Mouse (Mus musculus) testis, postnatal 14 days (tissue): ENCODE data around the gene Cul1.

Source experiments
- DNase-seq: peaks from one replicate; pipeline ENCODE4 v3.0.0; 2021; ENCODE audit warnings: low spot score

The Cul1 gene

DNA sequence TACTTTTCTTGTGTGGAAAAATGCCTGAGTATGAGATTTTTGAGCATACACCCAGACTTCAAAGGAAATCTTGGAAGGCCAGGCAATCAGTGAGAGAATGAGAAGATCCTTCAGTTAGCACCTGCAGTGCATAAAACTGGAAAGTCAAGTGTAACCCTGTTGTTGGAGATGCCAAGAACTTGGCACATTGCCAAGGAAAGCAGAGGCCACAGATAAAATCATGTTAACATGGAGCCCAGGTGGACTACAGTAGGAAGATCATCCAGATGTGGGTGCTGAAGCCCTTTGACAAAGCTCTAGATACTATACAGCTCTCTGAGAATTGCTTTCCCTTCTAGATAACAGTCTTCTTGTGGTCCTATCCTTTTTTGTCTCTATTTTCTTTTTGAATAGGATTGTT is 19.2 kb downstream of the Cul1 start:
- DNase-seq: no peak

DNA sequence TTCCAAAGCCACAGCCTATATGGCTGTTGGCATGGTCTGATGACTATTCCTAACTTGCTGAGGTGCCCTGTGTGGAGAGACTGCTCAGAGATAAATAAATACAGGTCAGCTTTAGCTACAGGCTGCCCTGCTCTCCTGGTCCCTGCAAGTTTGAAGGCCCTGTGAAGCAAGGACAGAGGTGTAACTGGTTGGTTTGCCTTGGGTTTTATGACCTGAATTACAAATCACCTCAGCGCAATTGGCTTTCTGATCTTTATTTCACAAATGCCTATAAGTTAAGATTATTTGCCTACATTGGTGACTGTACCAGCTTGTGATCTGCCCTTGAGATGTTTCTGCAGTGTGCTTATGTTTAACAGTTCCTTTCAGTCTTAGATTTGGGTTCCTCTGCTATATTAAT is 28.8 kb downstream of the Cul1 start:
- no peak for DNase-seq

DNA sequence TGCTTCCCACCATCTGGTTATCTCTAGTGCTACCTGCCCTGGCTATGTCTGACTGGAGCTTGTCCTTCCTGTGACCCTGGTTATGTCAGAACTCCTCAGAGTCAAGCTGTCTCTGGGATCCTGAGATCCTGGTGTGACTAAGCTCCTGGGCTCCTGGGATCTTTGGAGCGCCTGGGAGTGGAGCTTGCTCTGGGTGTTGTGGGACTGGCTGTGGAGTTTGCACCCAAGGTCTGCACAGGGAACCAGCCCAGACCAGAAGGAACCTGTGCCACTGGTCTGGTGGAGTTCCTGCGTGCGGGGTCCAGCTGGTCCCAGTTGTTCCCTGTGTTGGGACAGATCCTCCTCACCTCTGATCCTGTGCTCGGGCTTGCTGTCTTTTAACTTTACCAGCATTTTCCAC is 41.4 kb downstream of the Cul1 start:
- no peak for DNase-seq

DNA sequence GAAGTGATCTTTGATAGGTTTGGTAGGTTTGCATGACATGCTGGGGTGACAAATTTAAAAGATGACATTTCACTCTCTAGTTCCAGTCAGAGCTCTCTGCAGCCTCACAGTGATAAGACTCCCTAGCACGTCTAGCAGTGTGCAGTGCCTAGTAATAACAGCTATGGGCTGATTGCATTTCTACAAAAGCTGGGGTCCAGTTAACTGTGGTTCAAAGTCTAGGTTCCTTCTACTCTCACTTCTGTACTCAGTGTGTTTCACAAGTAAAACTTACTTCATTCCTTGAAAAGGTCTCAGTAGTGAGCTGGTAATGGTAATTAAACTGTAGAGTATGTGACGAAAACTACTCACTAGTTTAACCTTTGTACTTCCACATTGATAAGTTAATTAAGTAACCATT is 66.8 kb downstream of the Cul1 start:
- no peak for DNase-seq

DNA sequence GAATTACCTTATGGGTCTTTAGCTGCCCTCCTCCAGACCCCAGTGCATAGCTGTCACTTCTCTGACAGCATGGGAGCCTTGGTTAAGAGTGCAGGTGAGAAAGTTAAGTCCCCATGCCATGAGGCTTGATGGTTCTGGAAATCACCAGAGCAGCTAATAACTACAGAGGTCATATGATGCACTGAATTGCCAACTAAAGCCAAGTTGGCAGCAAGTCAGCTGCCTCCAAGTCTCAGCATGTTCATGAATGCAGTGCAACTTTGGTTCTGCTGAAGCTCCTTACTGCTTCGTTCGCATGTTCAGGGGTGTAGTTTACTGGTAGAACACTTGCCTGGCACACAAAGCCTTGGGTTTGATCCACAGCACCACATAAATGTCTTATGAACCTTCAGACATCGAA is 69.2 kb downstream of the Cul1 start:
- no peak for DNase-seq

DNA sequence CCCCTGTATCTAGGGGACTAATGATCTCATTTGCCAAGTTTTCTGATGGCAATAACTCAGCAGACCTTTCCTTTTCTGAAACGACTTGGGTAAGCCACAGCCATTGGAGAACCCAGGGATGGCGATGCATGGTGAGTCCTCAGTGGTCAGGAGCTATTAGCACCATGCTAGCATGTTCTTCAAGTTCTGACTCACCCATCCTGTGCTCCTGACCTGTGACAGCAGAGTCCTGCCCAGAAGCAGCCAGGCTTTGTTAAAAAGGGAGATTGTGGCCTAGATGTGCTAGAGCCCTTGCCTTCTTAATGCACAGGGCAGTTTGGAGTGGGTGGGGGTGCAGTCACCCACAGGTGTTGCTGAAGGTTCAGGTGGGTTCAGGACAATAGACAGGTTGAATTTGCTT is 71.8 kb downstream of the Cul1 start:
- DNase-seq: no peak

DNA sequence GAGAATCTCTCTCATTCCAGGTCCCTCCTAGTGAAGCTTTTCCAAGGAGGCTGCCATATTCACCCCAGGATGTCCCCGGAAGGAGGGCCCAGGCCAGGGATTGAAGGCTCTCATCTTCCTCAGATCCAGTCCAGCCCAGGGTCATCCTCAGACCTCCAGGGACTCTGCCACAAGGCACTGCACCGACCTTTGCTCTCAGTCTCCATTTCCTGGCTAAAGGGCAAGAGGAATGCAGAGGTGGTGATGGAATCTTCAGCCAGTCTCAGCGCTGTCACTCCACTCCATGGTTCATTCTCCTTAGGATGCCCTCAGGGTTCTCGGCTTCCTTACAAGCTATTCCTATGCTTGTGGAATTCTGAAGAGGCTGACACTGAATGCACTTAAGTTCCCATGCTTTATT is 73.2 kb downstream of the Cul1 start:
- no peak for DNase-seq

DNA sequence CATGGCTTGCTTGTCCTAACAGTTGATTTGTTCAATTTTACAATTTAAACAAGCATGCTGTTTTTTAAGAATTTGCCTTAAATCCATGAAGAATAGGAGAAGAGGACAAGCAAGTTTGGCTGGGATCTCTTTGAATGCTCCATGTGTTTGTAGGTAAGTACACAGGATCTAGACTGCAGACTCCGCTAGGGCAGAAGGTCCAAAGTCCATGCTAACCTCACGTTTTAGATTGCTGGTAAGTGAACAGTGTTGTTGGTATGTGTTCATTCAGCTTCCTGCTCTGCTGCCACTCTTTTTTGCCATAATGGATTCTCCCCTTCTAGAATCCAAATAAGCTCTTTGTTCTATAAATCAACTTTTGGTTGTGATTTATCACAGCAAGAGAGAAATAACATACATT is 73.9 kb downstream of the Cul1 start:
- DNase-seq: no peak

DNA sequence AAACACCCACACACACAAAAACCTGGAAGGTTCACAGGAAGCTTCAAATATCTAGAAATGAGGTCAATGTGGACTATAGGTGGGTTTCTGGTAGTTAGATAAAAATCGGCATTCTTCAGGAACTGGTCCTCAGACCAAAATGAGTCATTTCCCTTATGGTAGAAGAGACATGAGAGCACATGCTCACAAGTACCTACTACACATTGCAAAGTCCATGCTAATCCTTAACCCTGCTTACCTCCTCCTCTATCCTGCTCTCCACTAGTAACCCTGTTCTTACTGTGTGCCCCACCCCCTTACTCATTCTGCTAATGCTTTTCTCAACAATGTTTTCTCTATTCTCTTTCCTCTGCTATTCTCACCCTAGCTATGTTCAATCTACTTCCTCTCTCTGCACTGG is 74.5 kb downstream of the Cul1 start:
- DNase-seq: no peak

DNA sequence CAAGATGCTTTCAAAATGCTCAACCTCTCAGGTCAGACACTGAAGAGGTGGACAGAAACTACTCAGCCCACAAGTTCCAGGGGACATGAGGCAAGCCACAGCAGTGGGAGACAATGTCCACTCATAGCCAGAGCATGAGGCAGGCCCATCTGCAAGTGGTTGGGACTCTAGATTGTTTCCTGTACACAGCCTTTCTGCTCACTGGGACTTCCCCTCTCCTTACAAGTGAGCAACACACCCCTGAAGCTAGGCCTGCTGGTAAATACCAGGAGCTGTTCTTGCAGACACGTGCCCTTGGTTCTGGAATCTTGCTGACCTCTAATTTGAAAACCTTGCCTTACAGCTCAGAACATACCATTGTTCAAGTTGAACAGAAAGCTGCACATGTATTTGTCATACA is 79.3 kb downstream of the Cul1 start:
- no peak for DNase-seq

DNA sequence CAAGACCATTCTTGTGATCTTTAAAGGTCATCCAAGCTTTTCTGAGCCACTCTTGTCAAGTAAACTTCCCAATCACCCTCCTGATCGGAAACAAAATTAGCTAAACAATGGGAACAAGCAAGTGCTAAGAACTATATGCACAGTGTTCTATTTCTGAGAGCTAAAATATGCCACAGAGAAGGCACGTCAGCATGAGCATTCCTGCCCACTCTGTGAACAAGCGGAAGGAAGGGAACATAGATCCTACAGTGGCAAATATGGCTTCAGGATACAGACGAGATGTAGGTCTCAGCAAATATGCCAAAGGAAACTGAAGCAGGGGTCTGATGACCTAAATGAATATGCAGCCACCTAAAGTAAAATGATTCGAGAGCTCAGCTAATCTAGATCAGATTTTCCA is 82.1 kb downstream of the Cul1 start:
- no peak for DNase-seq

DNA sequence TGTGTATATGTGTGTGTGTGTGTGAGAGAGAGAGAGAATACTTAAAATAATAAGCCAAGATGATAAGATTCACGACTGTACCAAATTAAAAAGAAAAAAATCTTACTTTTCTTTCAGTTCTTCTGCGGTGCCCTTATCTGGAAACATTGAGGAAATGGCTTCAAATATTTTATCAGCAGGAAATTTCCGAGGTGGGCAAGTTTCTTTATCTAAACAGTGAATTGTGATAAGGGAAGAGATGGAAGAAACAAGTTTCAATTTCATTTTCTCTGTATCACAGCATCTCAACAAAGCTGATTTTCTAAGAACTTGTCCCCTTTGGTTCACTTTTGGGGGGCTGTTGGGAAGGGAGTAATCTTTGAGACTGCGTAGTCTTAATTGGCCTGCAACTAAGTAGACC is 99.1 kb downstream of the Cul1 start:
- no peak for DNase-seq

DNA sequence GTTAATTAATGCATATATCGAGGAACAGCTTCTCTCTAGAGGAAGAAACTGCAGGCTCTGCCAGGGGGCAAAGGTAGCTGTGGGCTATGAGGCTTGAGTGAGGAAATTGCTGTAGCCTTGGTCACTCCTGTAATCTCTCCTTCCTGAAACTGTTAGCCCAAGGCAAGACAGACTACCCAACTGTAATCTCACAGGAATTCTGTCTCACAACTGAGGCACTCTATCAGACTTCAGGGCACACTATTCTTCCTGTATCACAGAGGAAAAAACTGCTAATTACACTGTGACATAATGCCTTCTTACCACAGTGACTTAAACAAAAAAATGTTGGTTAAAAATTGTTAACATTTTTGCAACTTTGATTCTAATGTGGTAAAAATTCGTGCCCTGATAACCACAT is 106.1 kb downstream of the Cul1 start:
- no peak for DNase-seq

DNA sequence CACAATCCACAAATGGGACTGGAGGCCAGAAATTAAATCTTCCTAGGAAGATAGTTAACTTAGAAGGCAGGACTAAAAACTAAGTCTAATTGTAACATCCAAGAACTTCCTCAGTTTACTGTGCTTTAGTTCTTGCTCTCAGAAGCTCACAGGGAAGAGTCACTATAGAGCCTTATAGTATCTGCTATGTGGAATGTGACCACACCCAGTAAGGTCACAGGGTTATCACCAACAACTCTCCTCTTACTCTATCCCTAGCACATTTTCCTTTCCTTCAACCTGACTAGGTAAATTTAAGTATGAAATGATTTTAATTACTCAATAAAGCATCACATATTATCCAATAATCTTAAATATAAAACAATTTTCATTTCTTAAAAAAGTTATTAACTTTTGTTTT is 107.2 kb downstream of the Cul1 start:
- no peak for DNase-seq

DNA sequence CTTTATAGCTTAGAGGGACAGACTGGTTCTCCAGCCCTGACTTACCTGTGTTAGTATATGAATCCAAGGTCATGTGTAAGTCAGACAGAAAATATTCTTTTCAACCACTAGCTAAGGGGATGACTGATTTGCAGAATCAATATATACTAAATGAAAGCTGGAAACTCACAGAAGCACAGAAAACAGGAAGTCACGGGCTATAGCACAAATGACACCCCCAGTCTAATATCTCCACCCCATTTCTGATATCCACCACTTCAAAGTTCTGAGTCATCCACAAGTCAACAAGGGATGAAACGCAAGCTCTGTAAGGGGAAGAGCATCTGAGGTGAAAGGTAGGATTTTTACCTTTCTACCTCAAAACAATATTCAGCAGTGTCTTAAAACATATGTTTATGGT is 107.6 kb downstream of the Cul1 start:
- no peak for DNase-seq

DNA sequence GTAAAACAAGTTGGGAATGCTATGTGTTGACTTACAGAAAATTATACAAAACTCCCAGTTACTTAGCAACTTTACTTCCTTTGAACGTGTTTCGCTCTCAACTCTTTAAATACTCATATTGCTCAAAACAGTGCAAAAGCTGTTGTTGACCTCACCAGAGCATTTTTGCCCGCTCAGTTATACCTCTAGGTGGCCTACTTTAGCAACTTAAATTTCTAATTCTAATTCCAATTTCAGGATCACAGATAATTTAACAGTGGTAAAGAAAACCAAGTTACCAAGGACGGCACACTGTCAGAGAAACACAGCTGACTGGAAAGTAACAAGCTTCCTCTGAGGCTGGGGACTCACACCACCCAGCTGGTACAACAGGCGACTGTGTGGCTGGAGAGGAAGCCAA is 108.2 kb downstream of the Cul1 start:
- DNase-seq: no peak

DNA sequence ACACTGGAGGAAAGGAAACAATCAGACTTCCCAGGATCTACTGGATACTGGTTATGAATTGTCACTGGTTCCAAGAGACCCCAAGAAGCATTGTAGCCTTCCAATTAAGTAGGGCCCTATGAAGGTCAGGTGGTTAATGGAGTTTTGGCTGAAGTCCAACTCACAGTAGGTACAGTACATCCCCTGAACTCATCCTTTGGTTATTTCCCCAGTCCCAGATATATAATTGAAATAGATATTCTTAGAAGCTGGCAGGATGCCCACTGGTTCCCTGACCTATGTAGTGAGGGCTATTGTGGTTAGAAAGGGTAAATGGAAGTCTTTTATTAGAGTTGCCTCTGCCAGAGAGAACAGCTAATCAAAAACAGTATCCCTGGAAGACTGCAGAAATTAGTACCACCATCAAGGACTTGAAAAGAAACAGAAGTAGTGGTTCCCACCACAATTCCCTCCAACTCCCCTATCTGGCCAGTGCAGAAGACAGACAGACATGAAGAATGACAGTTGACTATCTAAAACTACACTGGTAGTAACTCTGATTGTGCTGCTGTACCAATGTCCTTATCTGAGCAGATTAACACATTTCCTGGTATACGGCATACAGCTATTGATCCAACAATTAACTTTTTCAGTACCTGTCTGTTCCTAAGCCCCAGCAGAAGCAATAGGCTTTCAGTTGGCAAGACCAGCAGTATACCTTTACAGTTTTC is 112.3 kb downstream of the Cul1 start:
- DNase-seq: no peak

DNA sequence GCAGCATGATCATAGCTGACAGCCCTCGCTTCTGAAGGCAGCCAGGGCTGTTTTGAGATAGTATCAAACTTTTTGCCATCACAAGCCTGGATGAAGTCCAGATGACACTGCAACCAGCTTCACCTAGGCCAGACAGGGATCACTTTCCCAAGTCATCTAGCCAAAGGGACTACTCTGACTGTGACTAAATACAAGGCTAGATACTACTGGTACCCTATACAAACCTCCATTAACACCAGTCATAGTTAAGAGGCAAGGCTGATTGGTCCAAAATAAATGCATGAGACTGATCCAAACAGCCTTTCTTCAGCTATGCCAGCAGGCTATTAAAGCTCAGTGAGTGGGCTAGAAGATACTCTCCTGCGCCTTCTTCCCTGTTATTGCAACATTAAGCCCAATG is 119.7 kb downstream of the Cul1 start:
- no peak for DNase-seq
